Comparison of ENCODE assay signal across 7 mouse cellular contexts in genomic region chr10:74203650-74204049, GRCm38 (mm10).
DNase-seq lines count a peak whose midpoint lies in the region; ATAC-seq lines count a peak whose summit lies in the region.

No protein-coding gene starts in this region.

- no peak overlapping the region for H3K9ac ChIP-seq in kidney, embryonic 14.5 days (ENCODE audit: low read depth, low read length)

- no peaks in the 10 kb centered on the region for H3K4me1 ChIP-seq in kidney, embryonic 14.5 days (ENCODE audit: control insufficient read depth, insufficient read depth, low read length)

- no peaks in the 10 kb centered on the region for H3K36me3 ChIP-seq in kidney, embryonic 14.5 days (ENCODE audit: control insufficient read depth, insufficient read depth, low read length)

- no peak overlapping the region for H3K4me2 ChIP-seq in kidney, embryonic 14.5 days (replicated peaks; ENCODE audit: low read depth, low read length)

- peak; percentile 11 for DNase-seq in kidney, postnatal 10 days
- peak; percentile 65 for DNase-seq in NIH3T3 (ENCODE audit: low read depth)
- peak; percentile 12 to 46 for DNase-seq in cerebellum, postnatal 25 days
- DNase-seq in layer of hippocampus, adult 9-11 months: peak; percentile 16
- DNase-seq in telencephalon, adult 2 months (ENCODE audit: low read depth, low spot score): peak; percentile 34
- no peak for DNase-seq in thymus, postnatal 36 days

- ATAC-seq in kidney, embryonic 14.5 days (ENCODE audit: low FRiP score, low TSS enrichment): no peak

- H3K9me3 ChIP-seq in kidney, embryonic 14.5 days (ENCODE audit: control insufficient read depth, low read length): no peaks in the 10 kb centered on the region

- no peaks in the 10 kb centered on the region for H3K27me3 ChIP-seq in kidney, embryonic 14.5 days (ENCODE audit: control insufficient read depth, insufficient read depth, low read length)

- H3K27ac ChIP-seq in kidney, embryonic 14.5 days (ENCODE audit: low read depth, low read length): no peak overlapping the region

- no peak overlapping the region for H3K4me3 ChIP-seq in kidney, embryonic 14.5 days (ENCODE audit: low read length)

Comparison
In these comparisons a context has a peak if more than half of its experiments do, and no peak if none do; other contexts are left out.
1. DNase-seq: peak in kidney, postnatal 10 days (single experiment), NIH3T3 (single experiment), cerebellum, postnatal 25 days (2 of 2), layer of hippocampus, adult 9-11 months (single experiment) and telencephalon, adult 2 months (single experiment); none in thymus, postnatal 36 days (0 of 2).